Mouse (Mus musculus): ENCODE measurements around the gene Gprin1.

DNA sequence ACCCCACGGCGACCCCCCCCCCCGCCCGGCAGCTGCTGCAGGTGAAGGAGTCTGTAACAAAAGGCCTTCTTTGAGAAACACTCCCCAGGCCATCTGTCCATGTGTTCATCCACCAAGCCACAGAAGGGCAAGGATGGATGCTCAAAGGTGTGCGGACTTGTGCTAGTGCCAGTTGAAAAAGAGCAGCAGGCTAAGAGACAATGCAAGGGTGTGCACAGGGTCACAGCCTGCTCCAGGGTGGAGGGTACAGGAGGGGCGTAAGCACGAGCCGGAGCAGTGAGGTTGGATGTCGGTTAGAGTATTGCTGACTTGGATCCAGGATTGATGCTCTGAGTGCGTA is 983 bp downstream of the Gprin1 start:
- no peak for TF ChIP-seq CTCF (IDR thresholded peaks at IDR 0.05; ENCODE audit: low read depth)
- TF ChIP-seq EP300 (IDR thresholded peaks at IDR 0.05; ENCODE audit: low read depth) = no peak
